Mouse (Mus musculus): ENCODE measurements around the gene Ncf4. TPM values are rescaled to one million over a fixed set of nuclear protein-coding genes. Genes with fewer than 3 reads are reported as not detected.
A peak's percentile ranks its signal among the peaks of the same experiment; 100 is the strongest.
"Not testable (repeated sequence)": the region's sequence is repeated elsewhere in the genome, so short reads cannot be mapped to it uniquely, and the experiment has no call there.

Ncf4 gene
- polyA plus RNA-seq, 1 experiment from 2014 or later, result 6.2 TPM

GRCm38 (mm10) chr15:78257326-78258050, 12.9 kb downstream of the Ncf4 start:
- WGBS, result 39% methylated on average over 7 of the region's 7 CpGs
- Histone ChIP-seq H3K27me3 (peaks cover 21% of the 10 kb centered on the region), H3K4me2 (replicated peaks) (no peak overlapping the region), H3K9me3 (replicated peaks) (no peaks in the 10 kb centered on the region), H3K36me3 (no peaks in the 10 kb centered on the region), H3K9ac (no peak overlapping the region), H3K27ac (replicated peaks) (no peak overlapping the region), H3K4me3 (replicated peaks) (no peak overlapping the region), H3K4me1 (no peaks in the 10 kb centered on the region)
- no peak for ATAC-seq (ENCODE audit: insufficient number of reproducible peaks, low FRiP score, low TSS enrichment, low read depth)

GRCm38 (mm10) chr15:78258246-78258865, 13.8 kb downstream of the Ncf4 start:
- no peaks in the 10 kb centered on the region for H3K9me3 ChIP-seq (replicated peaks)
- H3K4me2 ChIP-seq (replicated peaks), result no peak overlapping the region
- peaks cover 21% of the 10 kb centered on the region for H3K27me3 ChIP-seq
- no peak overlapping the region for H3K9ac ChIP-seq
- H3K36me3 ChIP-seq, result no peaks in the 10 kb centered on the region
- H3K4me3 ChIP-seq (replicated peaks), result no peak overlapping the region
- ATAC-seq (ENCODE audit: insufficient number of reproducible peaks, low FRiP score, low TSS enrichment, low read depth), result no peak
- no peaks in the 10 kb centered on the region for H3K4me1 ChIP-seq
- WGBS, result 71% methylated on average over 10 of the region's 10 CpGs
- H3K27ac ChIP-seq (replicated peaks), result peak overlapping the region; percentile 44; the same call in 1 of the 2 replicates

DNA sequence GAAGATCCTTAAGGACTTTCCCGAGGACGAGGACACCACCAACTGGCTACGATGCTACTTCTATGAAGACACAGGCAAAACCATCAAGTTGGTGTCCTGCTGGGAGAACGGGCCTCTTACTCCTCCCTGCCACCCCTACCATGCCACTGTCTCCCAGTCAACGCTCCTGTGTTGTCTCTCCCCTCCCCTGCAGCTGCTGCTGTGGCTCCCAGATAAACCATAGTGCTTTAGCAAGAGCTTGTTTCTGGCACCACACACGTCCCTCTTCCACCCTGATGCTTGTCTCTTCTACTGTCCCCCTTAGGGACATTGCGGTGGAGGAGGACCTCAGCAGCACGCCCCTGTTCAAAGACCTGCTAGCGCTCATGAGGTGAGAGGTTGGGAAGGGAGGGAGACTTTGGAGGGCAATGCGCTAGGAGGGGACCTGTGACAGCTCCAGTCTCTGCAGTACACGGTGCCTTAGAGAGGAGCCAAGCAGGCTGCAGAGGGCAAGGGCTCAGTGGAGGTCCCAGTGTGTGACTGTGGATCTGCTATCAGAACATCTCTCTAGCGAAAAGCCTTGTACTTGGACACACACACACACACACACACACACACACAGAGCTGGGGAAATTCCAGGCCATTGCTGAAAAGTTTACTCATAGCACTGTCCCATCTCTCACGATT, 16.2 kb downstream of the Ncf4 start:
- Histone ChIP-seq H3K4me1 (no peaks in the 10 kb centered on the region), H3K36me3 (no peaks in the 10 kb centered on the region), H3K9ac (no peak overlapping the region), H3K27me3 (no peaks in the 10 kb centered on the region), H3K4me2 (replicated peaks) (no peak overlapping the region), H3K27ac (replicated peaks) (no peak overlapping the region), H3K4me3 (replicated peaks) (no peak overlapping the region), H3K9me3 (replicated peaks) (no peaks in the 10 kb centered on the region)
- ATAC-seq (ENCODE audit: insufficient number of reproducible peaks, low FRiP score, low TSS enrichment, low read depth), result no peak
- WGBS, result 70% methylated on average over 13 of the region's 13 CpGs

- Histone ChIP-seq H3K27me3 (no peaks in the 10 kb centered on the region), H3K4me2 (replicated peaks) (no peak overlapping the region), H3K27ac (replicated peaks) (no peak overlapping the region), H3K36me3 (no peaks in the 10 kb centered on the region), H3K9ac (no peak overlapping the region), H3K4me1 (no peaks in the 10 kb centered on the region), H3K4me3 (replicated peaks) (no peak overlapping the region), H3K9me3 (replicated peaks) (no peaks in the 10 kb centered on the region)
- WGBS, result 63% methylated on average over 3 of the region's 3 CpGs
- no peak for ATAC-seq (ENCODE audit: insufficient number of reproducible peaks, low FRiP score, low TSS enrichment, low read depth)
These were observed 18.7 kb downstream of the Ncf4 start for GRCm38 (mm10) chr15:78263286-78263685.

- WGBS, result 80% methylated on average over 10 of the region's 10 CpGs
- Histone ChIP-seq H3K9me3 (replicated peaks) (no peaks in the 10 kb centered on the region), H3K27me3 (no peaks in the 10 kb centered on the region), H3K9ac (no peak overlapping the region), H3K4me3 (replicated peaks) (no peak overlapping the region), H3K4me2 (replicated peaks) (no peak overlapping the region), H3K27ac (replicated peaks) (no peak overlapping the region), H3K4me1 (no peaks in the 10 kb centered on the region), H3K36me3 (no peaks in the 10 kb centered on the region)
- no peak for ATAC-seq (ENCODE audit: insufficient number of reproducible peaks, low FRiP score, low TSS enrichment, low read depth)
These were observed 22.8 kb downstream of the Ncf4 start for GRCm38 (mm10) chr15:78267441-78267840.

GRCm38 (mm10) chr15:78267865-78268264, 23.3 kb downstream of the Ncf4 start:
- Histone ChIP-seq H3K9ac (no peak overlapping the region), H3K27me3 (no peaks in the 10 kb centered on the region), H3K4me2 (replicated peaks) (no peak overlapping the region), H3K27ac (replicated peaks) (no peak overlapping the region), H3K36me3 (no peaks in the 10 kb centered on the region), H3K4me1 (no peaks in the 10 kb centered on the region), H3K4me3 (replicated peaks) (no peak overlapping the region), H3K9me3 (replicated peaks) (no peaks in the 10 kb centered on the region)
- WGBS, result 71% methylated on average over 4 of the region's 4 CpGs
- no peak for ATAC-seq (ENCODE audit: insufficient number of reproducible peaks, low FRiP score, low TSS enrichment, low read depth)

GRCm38 (mm10) chr15:78271208-78271607, 26.6 kb downstream of the Ncf4 start:
- no peak for ATAC-seq (ENCODE audit: insufficient number of reproducible peaks, low FRiP score, low TSS enrichment, low read depth)
- Histone ChIP-seq H3K4me3 (replicated peaks) (no peak overlapping the region), H3K36me3 (no peaks in the 10 kb centered on the region), H3K27ac (replicated peaks) (no peak overlapping the region), H3K9ac (no peak overlapping the region), H3K4me2 (replicated peaks) (no peak overlapping the region), H3K4me1 (0 out of 2 replicates have a peak, but pooled peaks cover 3% of the 10 kb centered on the region), H3K27me3 (no peaks in the 10 kb centered on the region), H3K9me3 (replicated peaks) (no peaks in the 10 kb centered on the region)

GRCm38 (mm10) chr15:78278308-78278707, 33.7 kb downstream of the Ncf4 start:
- H3K36me3 ChIP-seq, result no peaks in the 10 kb centered on the region
- H3K9me3 ChIP-seq (replicated peaks), result no peaks in the 10 kb centered on the region
- 0 out of 2 replicates have a peak, but pooled peaks cover 4% of the 10 kb centered on the region for H3K4me1 ChIP-seq
- WGBS, result 66% methylated on average over 2 of the region's 2 CpGs
- no peak overlapping the region for H3K27ac ChIP-seq (replicated peaks)
- ATAC-seq (ENCODE audit: insufficient number of reproducible peaks, low FRiP score, low TSS enrichment, low read depth), result no peak
- H3K27me3 ChIP-seq, result no peaks in the 10 kb centered on the region
- no peak overlapping the region for H3K4me2 ChIP-seq (replicated peaks)
- H3K9ac ChIP-seq, result no peak overlapping the region
- H3K4me3 ChIP-seq (replicated peaks), result no peak overlapping the region

- Histone ChIP-seq H3K36me3 (no peaks in the 10 kb centered on the region), H3K27me3 (no peaks in the 10 kb centered on the region), H3K4me3 (replicated peaks) (no peak overlapping the region), H3K4me1 (no peaks in the 10 kb centered on the region), H3K4me2 (replicated peaks) (no peak overlapping the region), H3K9ac (no peak overlapping the region), H3K9me3 (replicated peaks) (no peaks in the 10 kb centered on the region), H3K27ac (replicated peaks) (no peak overlapping the region)
- no peak for ATAC-seq (ENCODE audit: insufficient number of reproducible peaks, low FRiP score, low TSS enrichment, low read depth)
- WGBS, result 81% methylated on average over 5 of the region's 5 CpGs
These were observed 43.3 kb downstream of the Ncf4 start for GRCm38 (mm10) chr15:78287941-78288340.

DNA sequence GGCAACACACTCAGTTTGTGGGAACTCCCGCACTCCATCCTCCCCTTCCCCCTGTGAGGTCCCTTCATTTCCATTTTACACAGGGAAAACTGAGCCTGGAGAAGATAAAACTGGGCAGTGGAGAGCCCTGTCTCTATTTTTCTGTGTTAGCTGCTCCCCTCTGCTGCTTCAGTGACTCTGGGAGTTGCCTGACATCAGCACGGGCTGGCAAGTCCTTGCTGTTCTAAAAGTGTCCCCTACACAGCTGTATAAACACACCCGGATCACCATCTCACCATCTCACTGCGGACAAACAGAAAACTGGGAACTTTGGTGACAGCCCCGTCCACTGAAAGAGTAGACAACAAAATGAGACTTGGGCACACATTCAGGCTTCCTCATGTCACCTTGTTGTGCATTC, 45.2 kb downstream of the Ncf4 start:
- H3K36me3 ChIP-seq; H3K4me2 ChIP-seq (replicated peaks); ATAC-seq (ENCODE audit: insufficient number of reproducible peaks, low FRiP score, low TSS enrichment, low read depth); H3K9me3 ChIP-seq (replicated peaks); H3K4me3 ChIP-seq (replicated peaks); H3K27ac ChIP-seq (replicated peaks); H3K4me1 ChIP-seq; H3K9ac ChIP-seq; H3K27me3 ChIP-seq: not testable (repeated sequence)
- WGBS, result 68% methylated on average over 5 of the region's 5 CpGs

DNA sequence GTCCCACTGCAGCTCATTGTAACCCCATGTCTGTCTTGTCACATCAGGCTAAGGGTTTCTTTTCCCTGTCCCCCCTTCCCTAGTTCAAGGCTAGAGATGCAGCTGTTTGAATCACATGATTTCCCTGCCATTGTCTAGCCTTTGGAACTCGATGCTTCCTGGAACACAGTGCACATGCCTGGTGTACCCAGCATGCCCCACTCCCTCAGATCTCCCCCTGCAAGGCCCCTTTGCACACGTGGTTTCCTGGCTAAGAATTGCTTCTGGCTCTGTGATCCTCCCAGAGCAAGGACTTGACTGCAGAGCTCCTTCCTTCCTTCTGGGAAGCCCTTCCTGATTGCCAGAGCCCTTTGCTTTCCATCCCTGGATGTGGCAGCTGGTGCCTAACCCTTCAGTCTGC, 48.6 kb downstream of the Ncf4 start:
- H3K4me2 ChIP-seq (replicated peaks); H3K27me3 ChIP-seq; H3K27ac ChIP-seq (replicated peaks); ATAC-seq (ENCODE audit: insufficient number of reproducible peaks, low FRiP score, low TSS enrichment, low read depth); H3K4me3 ChIP-seq (replicated peaks); H3K9me3 ChIP-seq (replicated peaks); H3K4me1 ChIP-seq; H3K36me3 ChIP-seq; H3K9ac ChIP-seq: not testable (repeated sequence)
- WGBS, result 3% methylated on average over 2 of the region's 2 CpGs

Measured in embryonic facial prominence, embryonic 15.5 days (tissue).